Mouse (Mus musculus) limb, embryonic 11.5 days (tissue): ENCODE data around the gene Ftsj3. TPM values are rescaled to one million over a fixed set of nuclear protein-coding genes. Genes with fewer than 3 reads are reported as not detected.

ENCODE experiments used
- ATAC-seq: fragments of 200-750 bp; cut with Nextera tagmentation; 2 replicates; pipeline ENCODE4 v1.8.0; 2017; ENCODE audit warnings: low read depth; ENCODE audit not compliant: insufficient number of reproducible peaks, low FRiP score, low TSS enrichment
- DNase-seq: peaks from one replicate; pipeline ENCODE4 v3.0.0-alpha.2; 2015; ENCODE audit warnings: low spot score
- H3K27ac ChIP-seq: fragments of 300-500 bp; sonication (generic); replicated peaks from 2 replicates; pipeline ENCODE4 v1.5.1; 2014; ENCODE audit warnings: low read depth, mild to moderate bottlenecking, low read length
- H3K27me3 ChIP-seq: fragments of 300-500 bp; sonication (generic); 2 replicates; pipeline ENCODE4 v1.6.1; 2014; ENCODE audit warnings: mild to moderate bottlenecking, low read length, mixed read lengths; ENCODE audit not compliant: control insufficient read depth, insufficient read depth
- H3K36me3 ChIP-seq: fragments of 300-500 bp; sonication (generic); 2 replicates; pipeline ENCODE4 v1.6.1; 2014; ENCODE audit warnings: mild to moderate bottlenecking, low read length, moderate library complexity, mixed read lengths; ENCODE audit not compliant: control insufficient read depth, insufficient read depth
- H3K4me1 ChIP-seq: fragments of 300-500 bp; sonication (generic); 2 replicates; pipeline ENCODE4 v1.6.1; 2014; ENCODE audit warnings: low read length, mixed read lengths; ENCODE audit not compliant: control insufficient read depth, insufficient read depth
- H3K4me2 ChIP-seq: fragments of 300-500 bp; sonication (generic); 2 replicates; pipeline ENCODE4 v1.6.1; 2014; ENCODE audit warnings: low read depth, mild to moderate bottlenecking, moderate library complexity; ENCODE audit not compliant: severe bottlenecking
- H3K4me3 ChIP-seq: fragments of 300-500 bp; sonication (generic); 2 replicates; pipeline ENCODE4 v1.5.1; 2014; ENCODE audit warnings: low read depth, low read length
- H3K9ac ChIP-seq: fragments of 300-500 bp; sonication (generic); 2 replicates; pipeline ENCODE4 v1.6.1; 2014; ENCODE audit warnings: mild to moderate bottlenecking, low read length
- H3K9me3 ChIP-seq: fragments of 300-500 bp; sonication (generic); 2 replicates; pipeline ENCODE4 v1.6.1; 2016; ENCODE audit warnings: low read length; ENCODE audit not compliant: control insufficient read depth
- WGBS: fragments of 180-500 bp; shearing (Covaris S2); extraction: QIAGEN DNeasy Blood & Tissue Kit; methylation state at CpG from one replicate; pipeline ENCODE4 v1.1.7; 2014; 5-methylcytosine and 5-hydroxymethylcytosine counted together
- polyA plus RNA-seq: library from polyadenylated mRNA; unstranded; fragments of >200 nt; fragmentation: Nextera tagmentation; extraction: Ambion mirVana; gene quantifications from 2 replicates; pipeline ENCODE4 v1.2.1, GENCODE M21; 2014

The Ftsj3 gene
- polyA plus RNA-seq: 72.6 and 74.9 TPM in 2 replicates

- H3K9ac ChIP-seq: peak within 1 kb of the TSS; percentile 91
- no peaks in the 10 kb centered on the region for H3K9me3 ChIP-seq
- WGBS: under 1% methylated on average over 42 of the region's 42 CpGs
- peak within 1 kb of the TSS; percentile 93 for H3K4me3 ChIP-seq
- peaks cover 33% of the 10 kb centered on the region for H3K36me3 ChIP-seq
- H3K27me3 ChIP-seq: no peaks in the 10 kb centered on the region
- peak within 1 kb of the TSS; percentile 86 for H3K4me2 ChIP-seq
- peaks cover 13% of the 10 kb centered on the region for H3K4me1 ChIP-seq
- ATAC-seq: peak; percentile 91
- peak; percentile 97 for DNase-seq
- H3K27ac ChIP-seq: 0 out of 2 replicates have a peak within 1 kb of the TSS, but pooled peaks have one; percentile 21
Measured at GRCm38 (mm10) chr11:106255685-106256451, at the start of gene Ftsj3, which contains the start of gene Psmc5. Gene Ftsj3 (minus strand): TSS chr11:106256079. Gene Psmc5 (plus strand): TSS chr11:106256154.

GRCm38 (mm10) chr11:106305348-106306064 lies 49.6 kb upstream of the Ftsj3 start:
- Histone ChIP-seq H3K4me3 (no peak overlapping the region), H3K9ac (no peak overlapping the region), H3K9me3 (no peaks in the 10 kb centered on the region), H3K36me3 (no peaks in the 10 kb centered on the region), H3K27ac (no peak overlapping the region), H3K27me3 (no peaks in the 10 kb centered on the region), H3K4me1 (no peaks in the 10 kb centered on the region), H3K4me2 (no peak overlapping the region)
- ATAC-seq: no peak
- WGBS: 84% methylated on average over 10 of the region's 10 CpGs
- DNase-seq: no peak

- H3K36me3 ChIP-seq: no peaks in the 10 kb centered on the region
- 15% methylated on average over 2 of the region's 2 CpGs for WGBS
- no peak overlapping the region for H3K9ac ChIP-seq
- no peaks in the 10 kb centered on the region for H3K9me3 ChIP-seq
- H3K4me3 ChIP-seq: no peak overlapping the region
- no peak overlapping the region for H3K4me2 ChIP-seq
- ATAC-seq: no peak
- H3K4me1 ChIP-seq: no peaks in the 10 kb centered on the region
- no peak overlapping the region for H3K27ac ChIP-seq
- H3K27me3 ChIP-seq: no peaks in the 10 kb centered on the region
- peak; percentile 89 for DNase-seq
Measured at GRCm38 (mm10) chr11:106302634-106303033, 46.8 kb upstream of the Ftsj3 start.

- no peaks in the 10 kb centered on the region for H3K27me3 ChIP-seq
- DNase-seq (no peak), ATAC-seq (no peak)
- H3K36me3 ChIP-seq: no peaks in the 10 kb centered on the region
- no peak within 1 kb of the TSS for H3K4me3 ChIP-seq
- H3K4me1 ChIP-seq: no peaks in the 10 kb centered on the region
- H3K9me3 ChIP-seq: no peaks in the 10 kb centered on the region
- H3K9ac ChIP-seq: no peak within 1 kb of the TSS
- no peak within 1 kb of the TSS for H3K27ac ChIP-seq
- H3K4me2 ChIP-seq: no peak within 1 kb of the TSS
- WGBS: 83% methylated on average over 9 of the region's 9 CpGs
Measured at GRCm38 (mm10) chr11:106301765-106302164, 45.9 kb upstream of the Ftsj3 start, which contains the start of gene Gh. Gene Gh (minus strand): TSS chr11:106301865.

- Histone ChIP-seq H3K9ac (no peak overlapping the region), H3K27me3 (no peaks in the 10 kb centered on the region), H3K4me2 (no peak overlapping the region), H3K36me3 (no peaks in the 10 kb centered on the region), H3K4me3 (no peak overlapping the region), H3K4me1 (no peaks in the 10 kb centered on the region), H3K27ac (no peak overlapping the region), H3K9me3 (no peaks in the 10 kb centered on the region)
- no peak for ATAC-seq
- DNase-seq: no peak
- 85% methylated on average over 2 of the region's 2 CpGs for WGBS
Measured at GRCm38 (mm10) chr11:106291861-106292260, 36.0 kb upstream of the Ftsj3 start.

- H3K9ac ChIP-seq: no peak overlapping the region
- WGBS: 94% methylated on average over 5 of the region's 5 CpGs
- no peak overlapping the region for H3K27ac ChIP-seq
- DNase-seq (no peak), ATAC-seq (no peak)
- no peak overlapping the region for H3K4me3 ChIP-seq
- H3K9me3 ChIP-seq: no peaks in the 10 kb centered on the region
- no peaks in the 10 kb centered on the region for H3K27me3 ChIP-seq
- no peaks in the 10 kb centered on the region for H3K36me3 ChIP-seq
- H3K4me2 ChIP-seq: no peak overlapping the region
- H3K4me1 ChIP-seq: no peaks in the 10 kb centered on the region
Measured at GRCm38 (mm10) chr11:106290376-106290775, 34.5 kb upstream of the Ftsj3 start.

- 76% methylated on average over 8 of the region's 8 CpGs for WGBS
- DNase-seq: no peak
- Histone ChIP-seq H3K36me3 (no peaks in the 10 kb centered on the region), H3K9ac (no peak overlapping the region), H3K9me3 (no peaks in the 10 kb centered on the region), H3K27me3 (no peaks in the 10 kb centered on the region), H3K4me2 (no peak overlapping the region), H3K4me3 (no peak overlapping the region), H3K4me1 (no peaks in the 10 kb centered on the region), H3K27ac (no peak overlapping the region)
- ATAC-seq: no peak
Measured at GRCm38 (mm10) chr11:106289369-106289768, 33.5 kb upstream of the Ftsj3 start.

GRCm38 (mm10) chr11:106286987-106287386 lies 31.1 kb upstream of the Ftsj3 start:
- H3K9ac ChIP-seq: no peak overlapping the region
- H3K4me1 ChIP-seq: no peaks in the 10 kb centered on the region
- no peak overlapping the region for H3K4me2 ChIP-seq
- H3K36me3 ChIP-seq: no peaks in the 10 kb centered on the region
- no peak overlapping the region for H3K27ac ChIP-seq
- WGBS: 77% methylated on average over 11 of the region's 11 CpGs
- no peak for ATAC-seq
- no peak overlapping the region for H3K4me3 ChIP-seq
- H3K27me3 ChIP-seq: no peaks in the 10 kb centered on the region
- no peaks in the 10 kb centered on the region for H3K9me3 ChIP-seq
- DNase-seq: no peak
